Mouse (Mus musculus): ENCODE measurements at regions not wholly inside any gene's neighbourhood (a gene's known extent, or its start where the extent isn't known, plus 50 kb on each side); places are given as distances from the start of the nearest gene placed in this dataset.

DNA sequence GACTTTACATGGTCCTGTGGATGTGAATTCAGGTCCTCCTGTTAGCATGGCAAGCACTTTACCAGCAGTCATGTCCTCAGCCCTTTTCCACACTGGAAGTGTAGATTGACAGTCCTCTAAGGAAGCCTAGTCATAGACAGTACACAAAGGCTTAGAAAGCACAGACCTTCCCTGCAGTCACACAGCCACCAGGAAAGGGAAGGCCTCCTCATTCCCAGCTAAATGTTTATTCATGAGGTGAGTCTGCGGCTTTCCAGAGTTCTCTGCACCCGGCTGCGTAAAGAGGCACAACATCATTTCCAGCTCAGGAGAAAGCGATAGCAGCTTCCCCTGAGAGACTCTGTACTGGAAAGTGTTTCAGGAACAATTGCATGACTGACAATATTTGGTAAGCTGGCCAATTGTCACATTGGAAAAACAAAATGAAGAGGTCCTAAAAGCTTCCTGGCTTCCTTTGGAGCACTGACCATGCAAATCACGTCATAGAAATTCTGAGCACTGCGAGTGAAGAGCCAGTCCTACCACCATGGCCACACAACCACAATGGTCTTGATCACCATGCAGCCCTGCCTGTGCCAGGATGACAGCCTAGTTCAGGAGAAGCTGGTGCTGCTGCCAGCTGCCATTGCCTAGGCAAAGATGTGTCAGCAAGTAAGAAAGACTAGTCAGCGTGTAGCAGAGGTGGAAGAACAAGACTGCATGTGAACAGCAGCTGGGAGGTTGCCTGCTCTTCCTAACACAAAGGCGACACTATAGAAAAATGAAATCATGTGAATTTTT lies 252.2 kb upstream of the Tbl1xr1 start:
- no peak for DNase-seq

DNA sequence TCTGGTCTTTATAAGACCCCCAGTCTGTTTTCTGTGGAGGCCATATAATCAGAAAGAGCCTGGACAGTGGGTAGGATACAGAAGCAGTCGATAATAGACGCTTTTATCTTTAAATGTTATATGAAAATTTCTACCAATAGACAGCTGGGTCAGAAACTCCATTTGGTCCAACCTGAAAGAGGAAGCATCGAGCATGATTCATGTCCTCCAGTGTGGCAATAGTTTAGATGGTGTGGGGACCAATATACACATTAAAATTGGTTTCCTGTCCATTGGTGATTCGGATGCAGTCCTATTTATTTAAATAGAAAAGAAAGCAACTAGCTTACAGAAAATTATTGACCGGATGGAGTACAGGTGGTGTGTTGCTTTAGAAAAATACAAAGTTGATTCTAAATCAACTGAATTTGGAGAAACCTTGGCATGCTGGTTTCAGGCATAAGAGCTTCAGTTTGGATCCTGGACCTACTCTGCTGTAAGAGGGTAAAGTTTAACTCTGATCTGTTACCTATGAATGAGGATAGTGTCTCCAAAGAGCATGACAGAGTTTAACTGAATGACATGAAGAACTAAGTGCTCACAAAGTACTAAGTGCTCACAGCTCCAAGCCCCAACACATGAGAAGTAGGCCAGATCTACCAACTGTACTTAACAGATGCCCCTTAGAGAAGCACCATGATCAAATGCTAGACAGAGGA lies 251.4 kb upstream of the Tbl1xr1 start:
- DNase-seq = peak in 1 of 2 experiments; percentile 44

- DNase-seq = no peak
Measured at GRCm38 (mm10) chr3:21827656-21828055, 248.8 kb upstream of the Tbl1xr1 start.

DNA sequence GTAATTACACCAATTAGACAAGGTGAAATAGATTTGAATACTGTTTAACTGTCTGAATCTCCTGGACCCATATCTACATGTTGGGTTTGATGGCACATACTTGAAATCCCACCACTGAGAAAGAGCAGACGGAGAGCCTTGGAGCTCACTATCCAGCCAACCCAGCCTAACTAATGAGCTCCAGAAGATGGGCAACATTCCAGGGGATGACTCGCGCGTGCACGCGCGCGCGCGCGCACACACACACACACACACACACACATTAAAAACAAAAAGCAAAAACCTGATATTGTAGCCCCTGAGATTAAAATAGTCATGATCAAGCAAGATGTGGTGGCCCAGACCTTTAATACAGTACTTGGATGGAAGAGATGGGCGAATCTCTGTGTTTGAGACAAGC lies 243.3 kb upstream of the Tbl1xr1 start:
- no peak for DNase-seq

GRCm38 (mm10) chr3:21835526-21835925 lies 240.9 kb upstream of the Tbl1xr1 start:
- no peak for DNase-seq

GRCm38 (mm10) chr3:21837297-21837946 lies 239.0 kb upstream of the Tbl1xr1 start:
- no peak for DNase-seq

DNA sequence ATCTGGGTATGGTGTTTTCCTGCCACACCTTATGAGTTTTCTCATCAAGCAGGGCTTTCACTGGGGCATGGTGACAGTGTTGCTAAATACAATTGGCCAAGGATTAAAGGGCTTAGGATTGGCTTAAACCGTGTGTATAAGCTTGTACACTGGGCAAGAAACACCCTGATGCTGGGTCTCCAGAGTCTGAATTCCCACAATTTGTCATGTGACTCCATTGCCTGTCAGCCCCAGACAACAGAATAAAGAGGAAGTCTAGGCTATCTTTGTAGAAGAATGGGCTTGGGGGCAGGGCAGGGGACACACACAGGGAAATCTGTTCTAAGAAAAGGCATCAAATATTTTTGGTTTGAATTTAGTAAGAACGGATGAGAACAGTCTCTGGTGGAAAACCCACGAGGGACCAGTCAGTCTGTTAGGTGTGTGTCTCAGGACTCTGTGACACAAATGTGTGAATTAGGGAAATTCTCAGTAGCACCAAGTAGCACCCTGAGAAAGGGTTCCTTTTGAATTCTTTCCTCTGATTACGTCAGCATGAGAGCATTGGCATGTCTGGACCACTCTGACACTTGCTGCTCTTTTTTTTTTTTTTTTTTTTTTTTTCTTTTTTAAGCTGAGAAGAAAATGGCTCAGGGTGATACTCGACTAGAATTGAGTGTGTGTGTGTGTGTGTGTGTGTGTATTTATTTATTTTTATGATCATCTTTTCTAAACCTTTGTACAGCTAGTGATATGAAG lies 235.5 kb upstream of the Tbl1xr1 start:
- no peak for DNase-seq

GRCm38 (mm10) chr3:21841506-21841905 lies 234.9 kb upstream of the Tbl1xr1 start:
- DNase-seq = no peak

GRCm38 (mm10) chr3:21842545-21843291 lies 233.7 kb upstream of the Tbl1xr1 start:
- DNase-seq = no peak

GRCm38 (mm10) chr3:21843292-21843852 lies 233.1 kb upstream of the Tbl1xr1 start:
- DNase-seq = peak in 1 of 2 experiments; percentile 45

GRCm38 (mm10) chr3:21849831-21850230 lies 226.6 kb upstream of the Tbl1xr1 start:
- no peak for DNase-seq

DNA sequence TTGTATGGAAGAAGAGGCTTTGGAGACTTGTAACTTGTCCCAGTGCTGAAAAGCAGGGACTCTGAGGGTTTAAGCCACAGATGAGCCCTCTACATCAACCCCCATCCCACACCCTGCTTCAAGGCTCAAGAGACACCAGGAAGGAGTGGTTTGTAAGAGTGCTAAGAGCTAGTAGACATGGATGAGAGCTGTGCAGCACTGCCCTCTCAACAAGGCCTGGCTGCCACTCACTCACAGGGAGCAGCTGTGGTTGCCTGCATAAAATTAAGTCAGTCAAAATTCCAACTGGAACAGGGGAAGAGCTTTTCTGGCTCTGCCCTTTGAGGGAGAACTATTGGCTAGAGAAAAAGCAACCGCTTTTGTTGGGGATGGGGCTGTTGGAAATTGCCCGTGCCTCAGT lies 225.5 kb upstream of the Tbl1xr1 start:
- DNase-seq = no peak

- DNase-seq = no peak
Measured at GRCm38 (mm10) chr3:21854340-21854739, 222.1 kb upstream of the Tbl1xr1 start.

GRCm38 (mm10) chr3:21859436-21859835 lies 217.0 kb upstream of the Tbl1xr1 start:
- DNase-seq = no peak

DNA sequence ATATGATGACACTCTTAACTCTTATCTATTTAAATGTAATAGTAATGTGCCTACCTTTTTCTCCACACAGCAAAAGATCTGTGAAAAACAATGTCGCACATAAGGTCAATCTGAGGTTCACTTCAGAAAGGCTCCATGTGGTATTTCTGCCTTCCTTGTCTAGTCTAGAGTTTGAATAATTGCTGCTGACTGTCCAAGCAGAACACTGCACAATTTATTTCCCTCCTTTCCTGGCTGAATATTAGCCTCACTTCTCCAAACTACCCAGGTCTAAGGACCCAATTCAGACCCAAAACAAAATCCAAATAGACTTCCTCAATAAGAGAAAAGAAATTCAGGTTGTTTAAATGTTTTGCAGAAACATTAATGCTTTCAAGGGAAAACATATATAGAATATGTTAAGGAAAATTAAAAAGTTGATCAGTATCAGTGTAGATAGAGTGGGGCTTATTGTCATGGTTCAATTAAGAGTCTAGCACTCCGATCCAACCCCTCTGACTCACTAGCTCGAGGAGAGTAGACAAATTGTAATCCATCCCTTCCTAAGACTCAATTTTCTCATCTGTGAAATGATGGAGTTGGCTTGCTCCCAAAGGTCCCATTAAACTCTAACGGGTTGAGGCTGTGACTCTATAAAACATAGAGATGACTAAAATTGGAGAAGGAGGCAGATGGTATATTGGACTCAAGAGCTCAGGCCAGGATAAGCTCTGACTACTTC lies 215.4 kb upstream of the Tbl1xr1 start:
- peak in 1 of 2 experiments; percentile 24 for DNase-seq

DNA sequence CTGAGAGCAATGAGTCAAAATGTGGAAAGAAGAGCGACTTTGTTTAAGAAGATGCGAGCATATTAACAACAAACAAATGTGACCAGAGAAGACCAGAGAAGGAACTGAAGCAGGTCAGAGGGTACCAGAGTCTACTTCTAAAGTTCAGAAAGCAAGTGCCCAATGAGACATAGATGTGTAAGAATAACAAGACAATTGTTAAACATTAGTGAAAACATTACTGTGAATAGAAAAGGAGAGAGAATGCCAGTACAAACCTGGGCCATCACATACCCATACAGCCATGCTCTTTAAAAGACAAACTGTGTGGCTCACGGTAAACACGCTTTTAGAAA lies 214.8 kb upstream of the Tbl1xr1 start:
- peak in 1 of 2 experiments; percentile 23 for DNase-seq

GRCm38 (mm10) chr3:21864391-21864790 lies 212.1 kb upstream of the Tbl1xr1 start:
- no peak for DNase-seq

- DNase-seq = no peak
Measured at GRCm38 (mm10) chr3:21865856-21866255, 210.6 kb upstream of the Tbl1xr1 start.

- no peak for DNase-seq
Measured at GRCm38 (mm10) chr3:21878396-21878795, 198.1 kb upstream of the Tbl1xr1 start.

DNA sequence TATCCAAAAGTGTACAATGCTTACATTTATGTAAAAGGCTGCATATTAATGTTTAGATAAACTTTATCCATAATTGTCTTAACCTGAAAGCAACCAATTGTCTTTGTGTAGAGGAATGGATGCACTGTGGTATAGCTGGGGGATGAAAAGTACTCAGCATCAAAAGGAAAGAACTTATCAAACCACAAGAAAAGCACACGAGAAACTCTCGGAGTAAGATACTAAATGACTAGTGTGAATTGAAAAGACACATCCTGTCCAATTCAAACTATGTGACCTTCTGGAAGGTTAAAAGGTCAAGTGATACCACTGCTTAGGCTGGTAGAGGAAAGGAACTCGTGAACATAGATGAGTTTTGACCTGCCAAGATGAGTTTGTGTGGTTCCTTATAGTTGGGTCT lies 192.2 kb upstream of the Tbl1xr1 start:
- DNase-seq = no peak

- DNase-seq = no peak
Measured at GRCm38 (mm10) chr3:21888710-21889109, 187.7 kb upstream of the Tbl1xr1 start.

Measured in kidney, adult 8-10 months (tissue).